Mouse (Mus musculus) spleen, postnatal 36 days (tissue): ENCODE measurements around the gene Apobec4.
"Not testable (repeated sequence)": the region's sequence is repeated elsewhere in the genome, so short reads cannot be mapped to it uniquely, and the experiment has no call there.

ENCODE experiments used
- DNase-seq, 2 experiments: peaks; one replicate each; pipeline ENCODE4 v3.0.0; 2022; ENCODE audit warnings: low spot score in 2 of 2, mixed read lengths in 1 of 2

The Apobec4 gene

DNA sequence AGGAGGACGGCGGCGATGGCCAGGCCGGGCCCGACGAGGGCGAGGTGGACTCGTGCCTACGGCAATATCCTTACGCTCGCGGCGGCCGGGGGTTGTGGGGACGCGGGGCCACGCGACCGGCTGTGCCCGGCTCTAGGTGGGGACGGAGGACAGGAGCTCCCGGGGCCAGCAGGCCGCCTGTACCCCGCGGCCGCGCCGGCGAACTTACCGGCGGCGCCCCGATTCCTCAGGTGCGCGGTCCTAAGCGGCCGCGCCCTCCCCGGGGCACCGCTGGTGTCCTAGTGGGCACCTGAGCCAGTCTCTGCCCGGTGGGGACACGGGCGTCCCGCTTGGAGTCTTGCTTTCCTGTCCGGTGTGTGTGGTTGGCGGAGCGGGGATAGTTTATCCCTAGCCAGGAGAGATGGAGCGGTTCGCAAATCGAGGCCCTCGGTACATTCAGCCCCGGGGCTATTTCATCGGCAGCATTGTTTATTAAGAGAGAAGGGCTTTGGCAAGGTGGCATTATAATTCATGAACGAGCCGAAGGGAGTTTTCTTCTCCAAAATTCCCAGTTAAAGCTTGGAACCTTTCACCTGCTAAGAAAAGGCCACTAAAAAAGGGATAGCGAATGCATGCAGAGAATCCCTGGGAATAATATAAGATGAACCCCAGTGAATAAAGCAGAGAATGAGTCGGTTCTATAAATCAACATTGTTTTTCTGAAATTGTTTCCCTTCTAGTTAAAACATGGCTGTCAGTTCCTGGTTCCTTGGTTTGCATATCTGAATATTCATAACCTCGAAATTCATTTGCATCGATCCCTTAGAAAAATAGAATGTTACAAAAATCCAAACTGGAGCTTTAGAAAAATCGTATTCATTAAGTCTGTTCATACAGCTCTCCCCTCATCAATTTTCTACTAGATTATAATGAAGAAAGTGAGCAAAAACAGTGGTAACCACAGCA lies 16.7 kb downstream of the Apobec4 start:
- peak in 1 of 2 experiments; percentile 38 for DNase-seq

GRCm38 (mm10) chr1:152767749-152768488 lies 17.6 kb downstream of the Apobec4 start:
- DNase-seq, result peak; percentile 83 to 91

DNA sequence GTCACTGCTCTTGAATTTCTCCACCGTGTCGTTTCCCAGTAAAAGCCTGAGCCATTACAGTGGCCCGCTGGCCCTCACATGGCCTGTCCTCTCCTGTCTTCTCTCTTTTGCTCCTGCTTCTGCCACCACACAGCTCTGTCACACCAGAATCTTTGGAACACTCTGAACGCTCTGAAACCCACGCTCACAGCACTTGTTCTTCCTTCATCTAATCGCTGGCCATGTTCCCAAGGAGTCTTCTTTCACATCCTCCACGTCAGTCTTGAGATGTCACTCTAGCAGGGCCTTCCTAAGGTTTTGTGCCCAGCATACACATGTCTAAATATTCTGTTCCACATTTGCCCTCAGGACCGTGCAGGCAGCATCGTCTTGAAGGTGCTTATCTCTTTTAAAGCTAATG lies 20.7 kb downstream of the Apobec4 start:
- DNase-seq, result no peak

- not testable (repeated sequence) for DNase-seq
Observed at GRCm38 (mm10) chr1:152774601-152775000, 24.2 kb downstream of the Apobec4 start.

DNA sequence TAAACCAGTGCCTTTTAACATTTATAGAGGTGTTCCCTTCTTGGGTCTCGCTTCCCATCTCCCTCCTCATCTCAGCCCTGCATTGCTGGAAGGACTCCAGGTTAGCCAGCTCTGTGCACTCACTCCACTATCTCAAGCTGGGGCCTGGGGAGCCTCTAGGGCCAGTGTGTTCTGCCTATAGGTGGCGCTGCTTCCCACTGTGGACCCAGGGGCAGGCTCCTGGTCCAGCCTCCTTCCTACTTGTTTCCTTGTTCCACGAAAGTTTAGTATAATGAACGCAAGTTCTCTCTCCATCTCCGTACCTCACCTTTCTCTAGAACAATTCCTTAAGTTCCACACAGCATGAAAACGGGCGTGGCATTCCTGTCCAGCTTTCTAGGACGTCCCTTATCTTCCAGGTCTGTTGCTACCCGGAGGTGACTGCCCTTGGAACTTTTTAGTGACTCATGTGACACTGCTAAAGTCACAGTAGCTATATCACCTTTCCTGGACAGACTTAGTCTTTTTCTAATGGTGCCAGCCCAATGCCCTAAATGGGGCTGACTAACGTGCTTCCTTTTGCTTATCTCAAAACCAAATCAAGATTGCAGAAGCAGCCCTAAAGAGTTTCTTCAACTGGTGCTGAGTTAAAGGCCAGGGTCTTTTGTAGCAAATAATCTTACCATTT lies 28.9 kb downstream of the Apobec4 start:
- DNase-seq, result peak; percentile 55 to 59

- no peak for DNase-seq
Observed at GRCm38 (mm10) chr1:152784620-152785019, 34.3 kb downstream of the Apobec4 start.

DNA sequence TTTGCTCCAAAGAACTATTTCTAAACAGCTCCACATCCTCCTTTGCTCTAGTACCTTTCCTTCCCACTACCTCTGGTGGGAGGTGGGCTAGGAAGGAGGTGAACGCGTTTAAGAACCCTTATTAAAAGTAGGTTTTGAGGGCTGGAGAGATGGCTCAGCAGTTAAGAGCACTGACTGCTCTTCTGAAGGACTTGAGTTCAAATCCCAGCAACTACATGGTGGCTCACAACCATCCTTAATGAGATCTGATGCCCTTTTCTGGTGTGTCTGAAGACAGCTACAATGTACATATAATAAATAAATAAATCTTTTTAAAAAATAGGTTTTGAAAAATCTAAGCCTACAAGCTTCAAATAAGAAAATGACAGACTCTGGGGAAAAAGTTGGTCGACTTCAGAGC lies 35.1 kb downstream of the Apobec4 start:
- not testable (repeated sequence) for DNase-seq

- no peak for DNase-seq
Observed at GRCm38 (mm10) chr1:152786953-152787352, 36.6 kb downstream of the Apobec4 start.

DNA sequence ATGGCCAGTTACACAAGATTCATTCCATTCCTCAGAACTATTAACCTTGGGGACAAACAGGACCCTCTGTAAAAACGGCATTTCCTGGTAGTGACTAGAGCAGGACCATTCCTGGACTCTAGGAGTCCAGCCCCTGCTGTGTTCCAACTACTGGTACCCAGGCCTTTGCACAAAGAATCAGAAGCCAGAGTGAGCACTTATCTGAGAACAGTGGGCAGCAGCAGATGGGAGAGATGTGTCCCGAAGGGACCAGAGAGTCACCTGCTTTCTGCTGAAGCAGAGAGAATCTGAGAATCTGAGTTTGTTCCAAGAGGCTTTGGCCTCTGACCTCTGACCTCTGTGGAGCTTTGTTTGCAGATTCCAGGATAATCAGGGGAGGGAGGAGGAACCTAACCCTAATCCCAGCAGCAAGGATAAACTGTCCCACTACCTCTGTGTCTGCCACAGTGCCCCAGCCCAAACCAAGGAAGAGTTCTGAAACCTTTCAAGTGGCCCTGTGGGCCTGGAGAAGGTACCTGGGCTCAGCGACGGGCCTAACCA lies 37.8 kb downstream of the Apobec4 start:
- DNase-seq, result no peak

- DNase-seq, result peak; percentile 46 to 64
Observed at GRCm38 (mm10) chr1:152790254-152790653, 39.9 kb downstream of the Apobec4 start.

- no peak for DNase-seq
Observed at GRCm38 (mm10) chr1:152790821-152791220, 40.5 kb downstream of the Apobec4 start.

DNA sequence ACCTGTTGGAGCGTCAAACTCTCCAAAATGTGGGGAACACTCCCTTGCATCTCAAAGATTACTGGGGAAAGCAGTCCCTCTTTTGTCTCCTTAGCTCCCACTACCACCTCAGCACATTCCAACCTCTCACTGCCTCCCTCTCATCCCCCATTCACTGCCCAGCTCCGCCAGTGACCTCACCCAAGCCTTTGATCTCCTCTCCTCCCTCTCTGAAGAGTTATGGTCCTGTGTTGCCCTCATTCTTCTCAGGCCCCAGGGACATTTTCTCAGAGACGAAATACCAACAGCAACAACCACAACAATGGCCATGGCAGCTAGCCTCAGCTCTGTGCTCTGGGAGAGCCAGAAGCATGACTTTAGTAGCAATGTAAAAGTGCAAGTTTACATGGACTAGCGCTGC lies 40.9 kb downstream of the Apobec4 start:
- DNase-seq, result no peak

DNA sequence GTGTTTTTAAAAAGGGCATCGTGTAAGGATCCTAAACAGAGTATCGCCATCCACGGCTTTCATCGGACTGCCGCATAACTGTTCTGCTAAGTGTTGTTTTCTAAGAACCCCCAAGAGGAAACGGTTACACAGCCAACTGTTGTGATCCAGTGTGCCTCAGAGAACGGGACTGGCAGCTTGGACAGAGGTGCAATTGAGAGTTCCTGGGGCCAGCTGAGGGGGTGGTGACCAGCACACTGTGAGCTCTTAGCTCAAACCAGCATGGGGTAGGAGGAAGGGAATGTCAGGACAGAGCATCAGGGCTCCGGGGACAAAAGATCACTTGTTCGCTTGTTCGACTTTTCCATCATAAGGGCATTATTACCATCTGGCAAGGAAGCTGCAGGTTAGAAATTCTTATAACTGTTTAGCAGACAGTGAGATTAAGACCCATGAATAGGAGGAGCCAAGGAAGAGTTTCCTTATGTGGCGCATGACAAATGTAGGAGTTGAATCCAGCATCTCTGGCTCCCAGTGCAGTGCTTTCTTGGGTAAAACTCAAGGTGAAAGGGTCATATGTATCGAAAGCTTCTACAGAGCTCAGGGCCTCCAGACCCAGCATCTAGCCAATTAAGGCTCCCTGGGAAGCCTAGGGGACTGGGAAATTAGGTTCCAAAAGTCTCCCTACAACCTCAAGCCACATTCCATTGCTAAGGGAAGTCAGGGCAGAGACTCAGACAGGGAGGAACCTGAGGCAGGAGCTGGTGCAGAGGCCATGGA lies 42.6 kb downstream of the Apobec4 start:
- DNase-seq, result no peak

- DNase-seq, result no peak
Observed at GRCm38 (mm10) chr1:152793495-152794130, 43.3 kb downstream of the Apobec4 start.

DNA sequence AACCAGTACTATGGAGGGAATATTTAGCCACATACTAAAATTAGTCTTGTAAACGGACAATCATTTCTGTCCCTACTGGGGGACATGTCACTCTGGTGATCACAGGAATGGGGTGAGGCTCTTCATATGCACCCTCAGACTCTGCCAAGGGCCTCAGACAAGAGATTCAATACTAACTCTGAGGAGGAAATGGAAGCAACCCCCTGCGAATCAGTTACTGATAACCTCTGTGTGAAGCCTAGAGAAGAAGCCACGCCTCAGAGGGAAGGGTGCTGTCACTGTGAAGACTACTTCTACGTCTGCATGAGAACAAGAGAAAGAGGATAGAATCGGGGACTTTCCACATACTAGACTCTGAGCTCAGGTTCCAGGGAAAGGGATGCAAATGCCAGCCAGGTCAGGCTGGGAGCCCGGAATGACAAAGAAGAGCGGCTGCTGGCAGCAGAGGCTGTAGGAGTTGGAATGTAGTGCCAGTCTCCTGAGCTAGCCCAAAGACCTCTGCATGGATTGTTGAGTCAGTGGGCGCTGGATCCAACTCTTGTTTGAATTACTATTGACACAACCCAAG lies 45.4 kb downstream of the Apobec4 start:
- DNase-seq, result no peak

GRCm38 (mm10) chr1:152796683-152797263 lies 46.4 kb downstream of the Apobec4 start:
- DNase-seq, result no peak

DNA sequence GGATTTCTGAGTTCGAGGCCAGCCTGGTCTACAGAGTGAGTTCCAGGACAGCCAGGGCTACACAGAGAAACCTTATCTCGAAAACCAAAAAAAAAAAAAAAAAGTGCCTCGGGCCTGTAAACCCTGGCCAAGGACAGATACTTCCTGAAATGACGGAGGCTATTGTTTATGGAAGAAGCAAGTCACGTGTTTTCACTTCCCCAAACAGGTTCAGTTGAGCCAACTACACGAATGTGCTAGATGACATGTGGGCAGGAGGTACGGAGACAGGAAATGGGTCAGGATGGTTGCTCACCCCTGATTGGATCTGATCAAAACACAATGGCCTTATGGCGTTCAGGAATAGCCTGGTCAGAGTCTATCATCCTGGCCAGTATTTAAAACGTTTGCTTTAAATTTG lies 47.8 kb downstream of the Apobec4 start:
- DNase-seq, result peak; percentile 63 to 77

DNA sequence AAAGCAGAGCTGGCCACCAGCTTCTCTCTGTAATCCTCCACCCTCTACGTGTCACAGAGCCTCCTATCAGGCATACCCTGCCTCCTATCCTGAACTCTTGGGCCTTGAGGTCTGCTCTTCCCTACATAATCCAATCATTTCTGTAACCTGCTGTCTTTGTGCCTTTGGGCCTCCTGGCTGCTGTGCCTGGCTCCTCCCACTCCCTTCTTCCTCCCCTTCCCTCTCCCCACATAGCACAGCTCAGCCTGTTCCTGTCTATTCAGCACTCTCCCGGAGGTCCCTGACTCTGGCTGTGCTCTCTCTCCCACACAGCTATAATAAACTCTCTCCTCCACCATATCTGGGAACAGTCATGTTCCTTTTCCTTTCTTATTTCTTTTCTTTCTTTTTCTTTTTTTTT lies 49.5 kb downstream of the Apobec4 start, which contains the start of gene Ncf2:
Ncf2 (plus strand) TSS at position 298 of the 400 bp plus-strand sequence.
- no peak for DNase-seq

- DNase-seq, result no peak
Observed at GRCm38 (mm10) chr1:152800633-152801176, 50.4 kb downstream of the Apobec4 start.
